Mouse (Mus musculus): ENCODE results near the gene Retreg3. TPM values are rescaled to one million over a fixed set of nuclear protein-coding genes. Genes with fewer than 3 reads are reported as not detected.
"Not testable (repeated sequence)": the region's sequence is repeated elsewhere in the genome, so short reads cannot be mapped to it uniquely, and the experiment has no call there.

The Retreg3 gene
- polyA plus RNA-seq, 1 experiment from 2014 or later: 13.2 TPM

DNA sequence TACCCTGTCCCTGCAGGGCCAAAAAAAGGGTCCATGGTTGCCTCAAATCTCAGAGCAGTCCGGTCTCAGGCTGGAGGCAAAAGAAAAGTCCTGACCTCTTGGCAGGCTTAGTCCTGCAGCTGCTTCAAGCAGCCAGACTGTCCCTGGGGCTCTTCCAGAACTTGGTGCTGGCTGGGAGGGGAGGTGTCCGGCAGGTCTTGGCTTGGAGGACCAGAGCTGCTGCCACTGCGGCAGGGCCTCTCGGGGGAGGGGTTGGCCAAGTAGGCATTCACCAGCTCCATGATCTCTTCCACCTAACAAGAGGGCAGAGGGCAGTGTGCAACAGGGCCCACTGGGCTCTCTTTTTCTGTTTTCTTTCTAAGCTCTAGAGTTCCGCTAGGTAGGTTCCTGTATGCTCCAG lies 43.1 kb upstream of the Retreg3 start:
- Histone ChIP-seq H3K27ac (ENCODE audit: low read length) (no peak overlapping the region), H3K9ac (ENCODE audit: low read depth, low read length) (no peak overlapping the region), H3K27me3 (replicated peaks; ENCODE audit: control insufficient read depth, insufficient read depth, low read length) (peaks cover 6% of the 10 kb centered on the region; the same call in 1 of the 2 replicates), H3K4me2 (ENCODE audit: low read depth, low read length) (no peak overlapping the region), H3K4me1 (ENCODE audit: control insufficient read depth, insufficient read depth, low read length) (peaks cover 22% of the 10 kb centered on the region), H3K4me3 (ENCODE audit: low read length) (no peak overlapping the region), H3K9me3 (ENCODE audit: control insufficient read depth, low read length) (no peaks in the 10 kb centered on the region), H3K36me3 (ENCODE audit: control insufficient read depth, insufficient read depth, low read length) (peaks cover 16% of the 10 kb centered on the region)
- 66% methylated on average over 5 of the region's 5 CpGs for WGBS
- no peak for ATAC-seq

DNA sequence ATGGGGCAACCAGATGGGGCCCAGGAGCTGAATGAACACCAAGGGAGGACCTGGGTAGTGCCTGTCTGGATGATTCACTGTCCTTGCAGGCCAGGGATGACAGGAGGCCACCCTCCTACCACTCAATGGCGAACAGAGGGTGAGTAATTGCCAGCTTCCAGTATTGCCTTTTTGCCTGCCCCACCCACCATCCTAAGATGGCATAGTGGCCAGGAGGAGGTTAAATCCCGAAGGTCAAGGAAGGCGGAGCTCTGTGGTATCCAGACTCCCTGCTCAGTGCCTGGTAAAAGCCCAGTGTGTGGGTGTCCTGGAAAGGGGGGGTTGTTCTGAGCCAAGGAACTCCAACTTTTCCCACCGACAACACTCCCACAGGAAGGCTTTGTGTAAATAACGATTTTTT lies 42.6 kb upstream of the Retreg3 start:
- peaks cover 11% of the 10 kb centered on the region for H3K36me3 ChIP-seq (ENCODE audit: control insufficient read depth, insufficient read depth, low read length)
- H3K4me2 ChIP-seq (ENCODE audit: low read depth, low read length): no peak overlapping the region
- no peaks in the 10 kb centered on the region for H3K9me3 ChIP-seq (ENCODE audit: control insufficient read depth, low read length)
- H3K4me3 ChIP-seq (ENCODE audit: low read length): no peak overlapping the region
- no peak overlapping the region for H3K9ac ChIP-seq (ENCODE audit: low read depth, low read length)
- 58% methylated on average over 5 of the region's 5 CpGs for WGBS
- no peak for ATAC-seq
- peaks cover 22% of the 10 kb centered on the region for H3K4me1 ChIP-seq (ENCODE audit: control insufficient read depth, insufficient read depth, low read length)
- H3K27me3 ChIP-seq (replicated peaks; ENCODE audit: control insufficient read depth, insufficient read depth, low read length): peaks cover 3% of the 10 kb centered on the region; the same call in 1 of the 2 replicates
- no peak overlapping the region for H3K27ac ChIP-seq (ENCODE audit: low read length)

DNA sequence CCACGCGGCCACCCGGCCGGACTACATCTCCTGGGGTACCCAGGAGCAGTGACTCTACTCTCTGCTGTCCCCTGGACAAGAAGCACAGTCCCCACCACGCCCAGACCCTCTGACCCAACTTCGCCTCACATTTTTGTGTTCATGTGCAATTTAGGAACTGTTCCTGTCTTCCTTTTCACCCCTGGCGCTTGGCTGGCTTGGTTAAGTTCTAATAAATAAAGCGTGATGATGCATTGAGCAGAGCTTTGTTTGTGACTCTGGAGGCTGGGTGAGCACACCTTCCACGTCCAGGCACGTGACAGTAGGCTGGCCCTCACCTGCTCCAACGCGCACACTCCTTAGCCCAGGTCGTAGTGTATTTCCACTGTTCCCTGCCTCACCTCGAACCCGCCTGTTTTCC lies 41.9 kb upstream of the Retreg3 start:
- Histone ChIP-seq H3K9me3 (ENCODE audit: control insufficient read depth, low read length) (no peaks in the 10 kb centered on the region), H3K27ac (ENCODE audit: low read length) (no peak overlapping the region), H3K27me3 (replicated peaks; ENCODE audit: control insufficient read depth, insufficient read depth, low read length) (peaks cover 3% of the 10 kb centered on the region; the same call in 1 of the 2 replicates), H3K36me3 (ENCODE audit: control insufficient read depth, insufficient read depth, low read length) (peaks cover 6% of the 10 kb centered on the region), H3K9ac (ENCODE audit: low read depth, low read length) (no peak overlapping the region), H3K4me2 (ENCODE audit: low read depth, low read length) (no peak overlapping the region), H3K4me1 (ENCODE audit: control insufficient read depth, insufficient read depth, low read length) (peaks cover 22% of the 10 kb centered on the region), H3K4me3 (ENCODE audit: low read length) (no peak overlapping the region)
- ATAC-seq: no peak
- WGBS: 89% methylated on average over 15 of the region's 15 CpGs

DNA sequence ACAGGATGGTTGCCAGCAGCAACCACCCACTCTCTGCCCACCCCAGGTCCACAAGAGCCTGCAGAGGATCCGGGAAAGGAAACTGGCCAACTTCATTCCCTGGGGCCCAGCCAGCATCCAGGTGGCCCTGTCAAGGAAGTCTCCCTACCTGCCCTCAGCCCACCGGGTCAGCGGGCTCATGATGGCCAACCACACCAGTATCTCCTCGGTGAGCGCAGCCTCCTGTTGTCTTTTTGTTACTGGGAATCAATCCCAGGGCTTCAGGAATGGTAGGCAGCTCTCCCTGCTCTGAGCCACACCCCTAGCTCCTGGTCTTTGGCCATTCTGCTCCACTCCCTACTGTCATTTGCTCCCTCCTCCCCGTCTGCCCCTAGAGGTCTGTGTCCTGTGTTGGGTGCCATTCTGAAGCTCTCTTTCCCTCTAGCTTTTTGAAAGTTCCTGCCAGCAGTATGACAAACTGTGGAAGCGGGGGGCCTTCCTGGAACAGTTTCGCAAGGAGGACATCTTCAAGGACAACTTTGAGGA lies 41.4 kb upstream of the Retreg3 start:
- not testable (repeated sequence) for H3K27ac ChIP-seq (ENCODE audit: low read length); H3K36me3 ChIP-seq (ENCODE audit: control insufficient read depth, insufficient read depth, low read length); H3K9ac ChIP-seq (ENCODE audit: low read depth, low read length); ATAC-seq; H3K4me2 ChIP-seq (ENCODE audit: low read depth, low read length); H3K27me3 ChIP-seq (replicated peaks; ENCODE audit: control insufficient read depth, insufficient read depth, low read length); H3K9me3 ChIP-seq (ENCODE audit: control insufficient read depth, low read length); H3K4me3 ChIP-seq (ENCODE audit: low read length)
- peaks cover 25% of the 10 kb centered on the region for H3K4me1 ChIP-seq (ENCODE audit: control insufficient read depth, insufficient read depth, low read length)
- 78% methylated on average over 6 of the region's 8 CpGs for WGBS

DNA sequence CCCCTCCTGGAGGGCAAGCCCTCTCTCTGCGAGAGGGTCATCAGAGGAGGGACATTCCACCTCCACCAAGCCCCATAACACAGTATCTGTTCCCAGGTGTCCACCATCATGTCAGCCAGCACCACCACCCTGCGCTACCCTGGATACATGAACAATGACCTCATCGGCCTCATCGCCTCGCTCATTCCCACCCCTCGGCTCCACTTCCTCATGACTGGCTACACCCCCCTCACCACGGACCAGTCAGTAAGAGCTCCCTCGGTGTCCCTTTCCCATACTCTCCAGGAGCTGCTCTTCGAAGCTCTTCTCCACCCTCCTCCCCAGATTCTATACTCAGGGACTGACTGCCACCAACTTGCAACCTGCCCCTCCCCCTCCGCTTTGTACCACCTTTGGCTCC lies 40.5 kb upstream of the Retreg3 start:
- H3K27ac ChIP-seq (ENCODE audit: low read length); H3K4me3 ChIP-seq (ENCODE audit: low read length); H3K9ac ChIP-seq (ENCODE audit: low read depth, low read length); H3K9me3 ChIP-seq (ENCODE audit: control insufficient read depth, low read length); H3K4me2 ChIP-seq (ENCODE audit: low read depth, low read length); ATAC-seq; H3K36me3 ChIP-seq (ENCODE audit: control insufficient read depth, insufficient read depth, low read length); H3K27me3 ChIP-seq (replicated peaks; ENCODE audit: control insufficient read depth, insufficient read depth, low read length): not testable (repeated sequence)
- WGBS: 82% methylated on average over 8 of the region's 10 CpGs
- H3K4me1 ChIP-seq (ENCODE audit: control insufficient read depth, insufficient read depth, low read length): peaks cover 33% of the 10 kb centered on the region

DNA sequence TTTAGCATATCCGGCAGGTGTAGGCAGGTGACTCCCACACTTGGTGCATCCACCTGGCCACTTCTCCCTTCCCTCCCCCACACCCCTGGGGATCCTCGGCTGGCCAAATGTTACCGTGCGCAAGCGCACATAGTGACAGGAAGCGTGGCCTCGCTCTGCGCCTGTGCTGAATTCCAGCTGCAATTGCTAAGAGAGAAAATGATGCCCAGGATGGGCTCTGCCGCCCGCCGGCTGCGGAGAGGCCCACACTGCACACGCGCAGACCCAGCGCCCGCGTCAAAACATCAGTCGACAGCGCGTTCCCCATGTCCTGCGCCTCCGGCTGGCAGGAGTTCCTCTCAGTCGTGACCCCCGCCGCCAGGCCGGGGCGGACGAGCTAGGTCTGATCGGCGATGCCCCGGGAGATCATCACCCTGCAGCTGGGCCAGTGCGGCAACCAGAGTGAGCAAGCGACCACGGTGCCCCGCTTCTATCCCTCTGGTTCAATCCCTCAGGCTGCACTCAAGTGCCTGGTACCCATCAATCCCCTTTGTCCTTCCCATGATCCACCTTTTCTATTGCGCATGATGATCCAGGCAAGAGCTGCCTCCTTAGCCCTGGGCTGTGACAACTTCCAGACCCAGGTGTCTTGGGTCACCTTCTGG lies 36.2 kb upstream of the Retreg3 start, which contains the start of gene Tubg2:
Gene Tubg2, plus strand, starts transcription at position 180 of the 644 bp plus-strand sequence.
- Histone ChIP-seq H3K4me1 (ENCODE audit: control insufficient read depth, insufficient read depth, low read length) (peaks cover 13% of the 10 kb centered on the region), H3K27me3 (replicated peaks; ENCODE audit: control insufficient read depth, insufficient read depth, low read length) (no peaks in the 10 kb centered on the region), H3K27ac (ENCODE audit: low read length) (peak within 1 kb of the TSS; percentile 24; the same call in 1 of the 2 replicates), H3K9ac (ENCODE audit: low read depth, low read length) (peak within 1 kb of the TSS; percentile 72), H3K4me2 (ENCODE audit: low read depth, low read length) (peak within 1 kb of the TSS; percentile 84), H3K4me3 (ENCODE audit: low read length) (peak within 1 kb of the TSS; percentile 55), H3K9me3 (ENCODE audit: control insufficient read depth, low read length) (no peaks in the 10 kb centered on the region), H3K36me3 (ENCODE audit: control insufficient read depth, insufficient read depth, low read length) (no peaks in the 10 kb centered on the region)
- 4% methylated on average over 36 of the region's 36 CpGs for WGBS
- ATAC-seq: peak; percentile 69

DNA sequence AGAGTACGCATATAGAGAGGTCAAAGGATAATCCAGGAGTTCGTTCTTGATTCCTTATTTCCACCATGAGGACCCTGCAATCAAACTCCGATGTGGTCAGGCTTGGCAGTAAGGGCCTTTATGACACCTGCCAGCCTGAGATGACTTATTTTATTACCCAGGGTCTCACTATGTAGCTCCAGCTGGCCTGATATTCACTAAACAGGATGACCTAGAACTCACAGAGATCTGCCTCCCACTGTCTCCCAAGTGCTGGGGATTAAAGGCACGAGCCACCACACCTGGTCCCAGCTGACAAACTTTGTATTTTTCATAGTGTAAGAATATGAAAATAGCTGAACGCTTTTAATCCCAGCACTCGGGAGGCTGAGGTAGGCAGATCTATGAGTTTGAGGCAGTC lies 35.5 kb upstream of the Retreg3 start:
- Histone ChIP-seq H3K9me3 (ENCODE audit: control insufficient read depth, low read length) (no peaks in the 10 kb centered on the region), H3K27me3 (replicated peaks; ENCODE audit: control insufficient read depth, insufficient read depth, low read length) (no peaks in the 10 kb centered on the region), H3K36me3 (ENCODE audit: control insufficient read depth, insufficient read depth, low read length) (no peaks in the 10 kb centered on the region), H3K27ac (ENCODE audit: low read length) (no peak overlapping the region), H3K4me2 (ENCODE audit: low read depth, low read length) (no peak overlapping the region), H3K9ac (ENCODE audit: low read depth, low read length) (no peak overlapping the region), H3K4me1 (ENCODE audit: control insufficient read depth, insufficient read depth, low read length) (peaks cover 13% of the 10 kb centered on the region), H3K4me3 (ENCODE audit: low read length) (no peak overlapping the region)
- WGBS: 65% methylated on average over 6 of the region's 6 CpGs
- no peak for ATAC-seq

DNA sequence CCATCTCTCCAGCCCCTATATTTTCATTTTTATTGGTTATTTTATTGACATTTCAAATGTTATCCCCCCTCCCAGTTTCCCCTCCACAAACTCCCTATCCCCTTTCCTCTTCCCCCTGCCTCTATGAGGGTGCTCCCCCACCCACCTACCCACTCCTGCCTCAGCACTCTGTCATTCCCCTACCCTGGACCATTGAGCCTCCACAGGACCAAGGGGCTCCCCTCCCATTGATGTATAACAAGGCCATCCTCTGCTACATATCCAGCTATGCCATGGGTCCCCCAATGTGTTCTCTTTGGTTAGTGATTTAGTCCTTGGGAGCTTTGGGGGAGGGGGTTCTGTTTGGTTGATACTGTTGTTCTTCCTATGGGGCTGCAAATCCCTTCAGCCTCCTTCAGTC lies 35.0 kb upstream of the Retreg3 start:
- no peak overlapping the region for H3K9ac ChIP-seq (ENCODE audit: low read depth, low read length)
- no peak overlapping the region for H3K4me2 ChIP-seq (ENCODE audit: low read depth, low read length)
- no peak overlapping the region for H3K27ac ChIP-seq (ENCODE audit: low read length)
- H3K4me3 ChIP-seq (ENCODE audit: low read length): no peak overlapping the region
- no peak for ATAC-seq
- H3K4me1 ChIP-seq (ENCODE audit: control insufficient read depth, insufficient read depth, low read length): peaks cover 14% of the 10 kb centered on the region
- no peaks in the 10 kb centered on the region for H3K36me3 ChIP-seq (ENCODE audit: control insufficient read depth, insufficient read depth, low read length)
- H3K9me3 ChIP-seq (ENCODE audit: control insufficient read depth, low read length): no peaks in the 10 kb centered on the region
- H3K27me3 ChIP-seq (replicated peaks; ENCODE audit: control insufficient read depth, insufficient read depth, low read length): no peaks in the 10 kb centered on the region

DNA sequence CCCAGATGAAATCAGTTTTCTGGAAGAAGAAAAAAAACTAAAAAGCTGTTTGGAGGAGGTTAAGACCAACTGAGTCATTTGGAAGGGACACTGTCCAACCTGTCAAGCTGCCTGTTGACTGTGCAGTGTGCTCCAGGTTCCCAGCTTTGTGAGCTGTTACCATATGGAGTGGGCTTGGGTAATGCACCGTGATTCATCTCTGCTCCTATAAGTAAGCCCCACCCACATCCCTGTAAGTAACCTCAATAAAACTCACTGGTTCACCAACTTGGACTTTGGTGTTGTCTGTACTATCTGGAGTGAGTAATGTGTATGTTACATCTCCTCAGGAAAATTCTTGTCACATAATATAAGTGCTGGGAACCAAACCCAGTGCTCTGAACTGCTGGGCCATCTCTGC lies 33.1 kb upstream of the Retreg3 start:
- WGBS: 58% methylated on average over 1 of the region's 1 CpGs
- peaks cover 25% of the 10 kb centered on the region for H3K4me1 ChIP-seq (ENCODE audit: control insufficient read depth, insufficient read depth, low read length)
- no peak overlapping the region for H3K4me3 ChIP-seq (ENCODE audit: low read length)
- no peaks in the 10 kb centered on the region for H3K27me3 ChIP-seq (replicated peaks; ENCODE audit: control insufficient read depth, insufficient read depth, low read length)
- no peaks in the 10 kb centered on the region for H3K36me3 ChIP-seq (ENCODE audit: control insufficient read depth, insufficient read depth, low read length)
- peak; percentile 67 for ATAC-seq
- H3K9ac ChIP-seq (ENCODE audit: low read depth, low read length): no peak overlapping the region
- no peak overlapping the region for H3K4me2 ChIP-seq (ENCODE audit: low read depth, low read length)
- no peak overlapping the region for H3K27ac ChIP-seq (ENCODE audit: low read length)
- H3K9me3 ChIP-seq (ENCODE audit: control insufficient read depth, low read length): no peaks in the 10 kb centered on the region

DNA sequence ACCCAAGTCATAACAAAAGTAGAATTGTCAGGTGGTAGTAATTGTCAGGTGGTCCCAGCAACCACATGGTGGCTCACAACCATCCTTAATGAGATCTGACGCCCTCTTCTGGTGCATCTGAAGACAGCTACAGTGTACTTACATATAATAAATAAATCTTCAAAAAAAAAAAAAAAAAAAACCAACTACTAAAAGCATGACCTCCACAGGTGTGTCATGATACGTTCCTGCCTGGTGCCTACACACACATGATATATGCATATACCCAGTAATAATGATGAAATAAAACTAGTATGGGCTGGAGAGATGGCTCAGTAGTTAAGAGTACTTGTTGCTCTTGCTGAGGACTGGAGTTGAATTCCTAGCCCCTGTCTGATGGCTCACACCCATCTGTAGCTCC lies 31.4 kb upstream of the Retreg3 start:
- Histone ChIP-seq H3K4me1 (ENCODE audit: control insufficient read depth, insufficient read depth, low read length) (peaks cover 22% of the 10 kb centered on the region), H3K4me3 (ENCODE audit: low read length) (no peak overlapping the region), H3K9ac (ENCODE audit: low read depth, low read length) (no peak overlapping the region), H3K9me3 (ENCODE audit: control insufficient read depth, low read length) (no peaks in the 10 kb centered on the region), H3K27ac (ENCODE audit: low read length) (no peak overlapping the region), H3K4me2 (ENCODE audit: low read depth, low read length) (no peak overlapping the region), H3K27me3 (replicated peaks; ENCODE audit: control insufficient read depth, insufficient read depth, low read length) (no peaks in the 10 kb centered on the region), H3K36me3 (ENCODE audit: control insufficient read depth, insufficient read depth, low read length) (no peaks in the 10 kb centered on the region)
- ATAC-seq: no peak
- 59% methylated on average over 2 of the region's 2 CpGs for WGBS

Data from intestine, embryonic 16.5 days (tissue).